Mouse (Mus musculus): ENCODE results near the gene Invs.
"Not testable (repeated sequence)": the region's sequence is repeated elsewhere in the genome, so short reads cannot be mapped to it uniquely, and the experiment has no call there.

Invs gene

GRCm38 (mm10) chr4:48327192-48327591 is 47.6 kb downstream of the Invs start:
- DNase-seq (ENCODE audit: low read depth, low spot score), result no peak

GRCm38 (mm10) chr4:48328042-48328441 is 48.5 kb downstream of the Invs start:
- no peak for DNase-seq (ENCODE audit: low read depth, low spot score)

- DNase-seq (ENCODE audit: low read depth, low spot score), result no peak
These were observed 53.0 kb downstream of the Invs start for GRCm38 (mm10) chr4:48332453-48333051.

- no peak for DNase-seq (ENCODE audit: low read depth, low spot score)
These were observed 55.6 kb downstream of the Invs start for GRCm38 (mm10) chr4:48334927-48335763.

GRCm38 (mm10) chr4:48342705-48343104 is 63.1 kb downstream of the Invs start:
- no peak for DNase-seq (ENCODE audit: low read depth, low spot score)

GRCm38 (mm10) chr4:48362367-48362766 is 82.8 kb downstream of the Invs start:
- DNase-seq (ENCODE audit: low read depth, low spot score), result no peak

GRCm38 (mm10) chr4:48371037-48371436 is 91.5 kb downstream of the Invs start:
- DNase-seq (ENCODE audit: low read depth, low spot score), result no peak

GRCm38 (mm10) chr4:48380940-48381339 is 101.4 kb downstream of the Invs start:
- no peak for DNase-seq (ENCODE audit: low read depth, low spot score)

GRCm38 (mm10) chr4:48382506-48382905 is 102.9 kb downstream of the Invs start:
- no peak for DNase-seq (ENCODE audit: low read depth, low spot score)

GRCm38 (mm10) chr4:48396949-48397348 is 117.4 kb downstream of the Invs start:
- DNase-seq (ENCODE audit: low read depth, low spot score), result no peak

GRCm38 (mm10) chr4:48403066-48403640 is 123.6 kb downstream of the Invs start:
- no peak for DNase-seq (ENCODE audit: low read depth, low spot score)

GRCm38 (mm10) chr4:48405724-48406491 is 126.3 kb downstream of the Invs start:
- not testable (repeated sequence) for DNase-seq (ENCODE audit: low read depth, low spot score)

GRCm38 (mm10) chr4:48407350-48408039 is 127.9 kb downstream of the Invs start:
- peak; percentile 91 for DNase-seq (ENCODE audit: low read depth, low spot score)

GRCm38 (mm10) chr4:48413473-48413872 is 133.9 kb downstream of the Invs start:
- no peak for DNase-seq (ENCODE audit: low read depth, low spot score)

GRCm38 (mm10) chr4:48415838-48416335 is 136.3 kb downstream of the Invs start:
- no peak for DNase-seq (ENCODE audit: low read depth, low spot score)

- no peak for DNase-seq (ENCODE audit: low read depth, low spot score)
These were observed 139.4 kb downstream of the Invs start for GRCm38 (mm10) chr4:48418831-48419468.

- no peak for DNase-seq (ENCODE audit: low read depth, low spot score)
These were observed 143.1 kb downstream of the Invs start for GRCm38 (mm10) chr4:48422633-48423032.

- DNase-seq (ENCODE audit: low read depth, low spot score), result no peak
These were observed 144.2 kb downstream of the Invs start for GRCm38 (mm10) chr4:48423738-48424137.

GRCm38 (mm10) chr4:48427413-48427812 is 147.9 kb downstream of the Invs start:
- DNase-seq (ENCODE audit: low read depth, low spot score), result no peak

- no peak for DNase-seq (ENCODE audit: low read depth, low spot score)
These were observed 148.5 kb downstream of the Invs start for GRCm38 (mm10) chr4:48428054-48428453.
